Mouse (Mus musculus): ENCODE measurements around the gene Camta1.
A peak's percentile ranks its signal among the peaks of the same experiment; 100 is the strongest.

Gene Camta1

DNA sequence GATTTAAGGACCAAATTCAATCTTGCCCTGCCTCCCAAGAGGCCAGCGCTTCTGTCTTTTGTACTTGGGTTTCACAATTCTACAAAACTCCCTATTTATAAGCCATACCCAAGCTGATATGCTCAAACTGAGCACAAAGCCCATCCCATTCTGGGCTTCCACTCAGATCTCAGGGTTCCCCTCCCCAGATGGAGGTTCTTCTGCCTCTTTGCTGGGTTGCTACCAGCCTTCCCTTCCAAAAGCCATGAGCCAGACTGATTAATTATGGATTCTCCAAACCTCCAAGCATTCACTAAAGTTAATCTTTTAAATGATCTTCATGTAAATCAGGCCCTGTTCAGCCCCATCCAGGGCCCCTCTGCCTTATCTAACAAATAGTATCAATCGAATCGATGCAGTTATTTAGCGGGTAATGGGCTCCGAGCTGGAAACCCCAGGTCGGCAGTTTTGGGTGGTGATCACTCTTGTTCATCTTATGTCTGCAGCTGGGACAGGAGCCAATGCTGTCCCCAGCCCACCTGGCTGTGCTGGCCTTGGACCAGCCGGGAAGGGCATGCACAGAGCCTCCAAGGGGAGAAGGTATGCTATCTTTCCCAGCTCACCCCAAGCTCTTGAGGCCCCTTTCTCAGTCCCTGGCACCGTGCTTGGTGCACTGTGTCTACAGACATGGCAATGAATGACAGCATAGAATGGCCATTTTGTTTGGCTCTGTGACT is 534.5 kb downstream of the Camta1 start:
- no peak for DNase-seq (ENCODE audit: low spot score in 2 of 2)

- no peak for DNase-seq (ENCODE audit: low spot score in 2 of 2)
These were observed 545.2 kb downstream of the Camta1 start for GRCm38 (mm10) chr4:151316428-151316827.

- no peak for DNase-seq (ENCODE audit: low spot score in 2 of 2)
These were observed 546.0 kb downstream of the Camta1 start for GRCm38 (mm10) chr4:151315726-151316125.

DNA sequence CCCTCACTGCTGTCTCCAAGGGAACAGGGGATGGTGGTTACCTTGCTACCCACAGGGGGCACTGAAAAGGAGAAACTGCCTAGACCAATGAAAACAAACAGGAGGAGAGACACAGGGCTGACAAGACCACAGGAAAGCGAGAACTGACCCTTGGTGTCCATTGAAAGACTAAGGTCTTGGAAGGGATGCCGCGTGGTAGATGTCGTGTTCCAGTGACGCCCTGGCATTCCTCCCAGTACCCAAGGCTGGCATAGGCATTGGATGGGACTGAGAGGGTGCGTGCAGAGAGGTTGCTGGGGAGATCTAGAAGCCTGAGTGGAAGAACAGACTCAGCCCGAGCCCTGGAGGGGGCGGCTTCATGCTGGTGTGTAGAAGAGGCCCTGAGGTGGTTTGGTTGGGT is 550.9 kb downstream of the Camta1 start:
- no peak for DNase-seq (ENCODE audit: low spot score in 2 of 2)

DNA sequence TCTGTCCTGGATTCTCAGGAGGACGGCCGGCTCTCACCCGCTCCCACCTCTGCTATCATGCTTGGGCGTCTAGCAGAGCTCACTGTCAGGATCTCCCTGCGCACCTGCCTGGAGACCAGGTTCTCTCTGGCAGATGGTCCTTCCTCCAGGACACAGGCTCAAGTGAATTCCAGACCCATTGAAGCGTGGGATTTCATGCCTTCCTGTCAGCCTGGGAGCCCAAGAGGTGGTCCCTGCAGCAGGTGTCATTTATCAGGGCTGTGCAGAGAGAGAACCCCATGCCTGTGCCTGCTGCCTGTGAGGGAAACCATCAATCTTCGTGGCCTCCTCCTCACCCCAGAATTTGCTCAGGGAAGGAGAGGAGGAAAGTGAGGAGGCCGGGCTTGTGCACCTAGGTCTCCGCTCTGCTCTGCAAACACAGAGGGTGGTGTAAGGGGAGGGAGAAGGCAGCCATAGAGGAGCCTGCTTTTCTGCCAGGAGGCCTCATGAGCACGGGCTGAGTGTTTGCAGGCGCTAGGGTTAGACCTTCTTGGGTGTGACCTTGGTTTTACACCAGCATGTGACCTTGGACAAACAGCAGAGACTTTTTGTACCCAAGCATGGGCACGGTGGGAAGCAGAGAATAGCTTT is 551.5 kb downstream of the Camta1 start:
- DNase-seq (ENCODE audit: low spot score in 2 of 2), result no peak

GRCm38 (mm10) chr4:151306890-151307289 is 554.8 kb downstream of the Camta1 start:
- DNase-seq (ENCODE audit: low spot score in 2 of 2), result no peak

DNA sequence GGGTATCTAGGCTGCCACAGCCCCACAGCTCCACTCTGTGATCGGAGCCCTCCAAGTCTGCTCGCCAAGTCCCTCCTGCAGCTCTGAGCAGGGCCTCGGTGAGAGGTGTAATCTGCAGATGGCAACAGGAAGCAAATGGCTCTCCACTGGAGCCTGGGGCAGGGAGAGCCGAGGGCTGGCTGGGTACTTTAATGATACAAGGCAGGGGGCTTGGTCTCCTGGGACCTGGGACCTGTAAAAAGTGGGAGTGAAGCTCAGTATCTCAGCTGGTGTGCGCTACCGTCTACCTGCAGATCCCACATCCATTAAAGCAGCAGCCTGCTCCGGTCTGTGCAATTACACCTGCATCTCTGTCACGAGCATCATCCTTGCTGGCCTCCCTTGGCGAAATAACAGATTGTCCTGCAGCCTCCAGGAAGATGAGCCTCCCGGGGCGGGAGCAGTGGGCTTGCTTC is 555.3 kb downstream of the Camta1 start:
- DNase-seq (ENCODE audit: low spot score in 2 of 2), result no peak

DNA sequence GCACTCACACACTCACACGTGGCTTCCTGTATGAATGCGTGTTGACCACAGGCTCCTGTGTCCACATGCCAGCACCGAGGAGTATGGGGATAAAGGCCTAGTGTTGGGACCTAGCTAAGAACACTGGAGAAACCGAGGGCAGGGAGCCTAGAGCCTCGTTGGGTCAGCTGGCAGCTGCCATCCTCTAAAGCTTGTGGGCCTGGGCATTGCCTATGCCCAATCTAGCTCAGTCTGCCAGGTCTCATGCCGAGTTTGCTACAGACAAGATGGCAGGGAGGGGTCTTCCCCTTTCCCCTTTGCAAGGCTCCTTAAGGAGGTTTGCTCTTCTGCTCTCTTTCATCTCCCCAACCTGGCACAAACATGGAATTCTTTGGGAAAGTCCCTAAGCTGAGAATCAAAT is 555.9 kb downstream of the Camta1 start:
- DNase-seq (ENCODE audit: low spot score in 2 of 2), result no peak

- no peak for DNase-seq (ENCODE audit: low spot score in 2 of 2)
These were observed 557.7 kb downstream of the Camta1 start for GRCm38 (mm10) chr4:151303931-151304330.

- no peak for DNase-seq (ENCODE audit: low spot score in 2 of 2)
These were observed 558.2 kb downstream of the Camta1 start for GRCm38 (mm10) chr4:151303436-151303835.

- peak in 1 of 2 experiments; percentile 10 for DNase-seq (ENCODE audit: low spot score in 2 of 2)
These were observed 559.2 kb downstream of the Camta1 start for GRCm38 (mm10) chr4:151302195-151303126.

DNA sequence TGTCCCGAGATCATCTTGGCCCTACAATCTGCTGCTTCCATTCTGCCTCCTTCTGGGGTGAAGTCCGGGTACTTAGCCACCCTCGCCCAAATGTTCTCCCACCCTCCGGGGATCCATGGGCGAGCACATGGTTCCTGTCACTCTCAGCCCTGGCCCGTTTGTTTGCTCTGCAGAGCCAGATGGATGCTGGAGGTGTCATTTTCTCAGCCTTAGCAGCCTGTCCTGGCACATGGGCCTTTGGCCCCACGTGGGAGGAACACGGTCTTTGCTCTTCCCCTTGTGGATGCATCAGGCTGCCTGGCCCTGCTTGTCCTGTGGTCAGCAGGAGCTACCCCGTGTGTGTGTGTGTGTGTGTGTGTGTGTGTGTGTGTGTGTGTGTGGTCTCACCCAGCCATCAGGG is 560.3 kb downstream of the Camta1 start:
- no peak for DNase-seq (ENCODE audit: low spot score in 2 of 2)

- no peak for DNase-seq (ENCODE audit: low spot score in 2 of 2)
These were observed 561.0 kb downstream of the Camta1 start for GRCm38 (mm10) chr4:151300706-151301105.

DNA sequence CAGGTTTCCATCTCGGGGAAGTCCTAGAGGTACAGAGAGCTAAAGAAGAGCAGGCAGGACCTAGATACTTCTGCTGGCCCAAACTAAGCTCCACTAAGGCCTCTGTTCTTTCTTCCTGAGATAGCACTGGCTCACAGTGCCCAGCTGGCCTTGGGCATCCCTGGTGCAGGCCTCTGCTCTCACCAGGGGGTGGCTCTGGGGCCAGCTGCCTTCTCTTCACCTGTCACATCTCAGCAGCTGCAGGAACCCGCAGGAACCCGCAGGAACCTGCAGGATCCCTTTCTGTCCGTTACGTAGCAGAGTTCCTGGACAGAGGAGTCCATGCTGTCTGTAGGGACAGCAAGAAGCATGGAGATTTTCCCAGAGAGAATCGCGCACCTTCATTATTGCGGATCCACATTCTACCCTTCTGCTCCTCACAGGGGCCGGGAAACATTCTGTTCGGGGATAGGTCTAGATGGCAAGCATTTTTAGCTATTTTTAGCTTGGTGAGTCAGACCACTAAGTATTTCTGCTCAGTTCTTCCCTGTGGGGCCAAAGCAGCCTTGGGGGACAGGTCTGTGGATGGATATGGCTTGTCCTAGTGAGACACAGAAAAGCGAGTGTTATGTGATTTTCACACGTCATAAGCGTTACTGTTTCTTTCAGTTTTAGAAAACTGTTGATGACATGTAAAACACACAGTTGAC is 566.0 kb downstream of the Camta1 start:
- no peak for DNase-seq (ENCODE audit: low spot score in 2 of 2)

DNA sequence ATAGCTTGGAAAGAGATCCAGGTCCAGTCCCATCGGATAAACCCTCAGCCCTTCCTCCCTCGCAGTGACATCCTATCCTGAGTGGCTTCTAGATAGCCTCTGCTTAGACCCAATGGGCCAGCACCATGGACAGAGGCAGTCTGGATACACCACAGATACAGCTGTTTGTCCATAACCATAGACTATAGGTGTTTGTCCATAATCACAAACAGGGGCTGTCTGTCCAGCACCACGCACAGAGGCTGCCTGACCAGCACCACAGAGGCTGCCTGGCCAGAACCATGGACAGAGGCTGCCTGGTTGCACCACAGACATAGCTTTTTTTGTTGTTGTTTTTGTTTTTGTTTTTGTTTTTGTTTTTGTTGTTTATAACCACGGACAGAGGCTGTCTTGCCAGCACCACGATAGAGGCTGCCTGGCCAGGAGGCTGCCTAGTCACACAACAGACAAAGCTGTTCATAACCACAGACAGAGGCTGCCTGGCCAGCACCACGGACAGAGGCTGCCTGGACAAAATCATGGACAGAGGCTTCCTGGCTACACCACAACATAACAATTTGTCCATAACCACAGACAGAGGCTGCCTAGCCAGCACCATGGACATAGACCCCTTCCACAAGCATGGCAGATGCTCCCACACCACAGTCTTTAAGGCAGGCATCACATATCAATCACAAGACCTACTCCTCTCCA is 572.6 kb downstream of the Camta1 start:
- DNase-seq (ENCODE audit: low spot score in 2 of 2), result no peak

DNA sequence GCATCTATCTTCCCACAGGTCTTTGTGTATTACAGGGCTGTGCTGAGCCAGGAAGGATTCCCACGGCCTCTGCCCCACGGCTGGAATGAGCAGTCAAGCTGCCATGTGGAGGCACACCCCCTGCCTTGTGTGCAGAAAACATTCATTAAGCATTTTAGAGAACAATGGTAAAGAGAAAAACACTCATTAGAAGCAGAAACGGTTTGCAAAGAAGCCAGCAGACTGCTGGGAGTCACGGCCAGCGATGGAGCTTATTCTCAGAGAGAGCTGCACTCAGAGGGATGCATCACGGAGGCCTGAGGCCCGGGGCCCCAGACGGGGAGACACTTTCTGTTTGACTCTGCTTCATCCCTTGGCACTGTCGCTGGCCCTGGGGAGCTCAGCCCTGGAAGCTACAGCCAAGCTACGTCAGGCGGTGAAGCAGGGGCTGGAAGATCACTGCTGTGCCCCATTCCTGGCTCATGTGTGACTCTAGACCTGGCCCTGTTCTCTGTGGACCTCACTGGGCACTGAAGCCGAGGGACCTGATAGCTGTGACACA is 575.7 kb downstream of the Camta1 start:
- no peak for DNase-seq (ENCODE audit: low spot score in 2 of 2)

- DNase-seq (ENCODE audit: low spot score in 2 of 2), result no peak
These were observed 576.2 kb downstream of the Camta1 start for GRCm38 (mm10) chr4:151285432-151285831.

GRCm38 (mm10) chr4:151283092-151283741 is 578.5 kb downstream of the Camta1 start:
- peak in 1 of 2 experiments; percentile 30 for DNase-seq (ENCODE audit: low spot score in 2 of 2)

GRCm38 (mm10) chr4:151282103-151282502 is 579.6 kb downstream of the Camta1 start:
- DNase-seq (ENCODE audit: low spot score in 2 of 2), result no peak

GRCm38 (mm10) chr4:151275292-151275691 is 586.4 kb downstream of the Camta1 start:
- no peak for DNase-seq (ENCODE audit: low spot score in 2 of 2)

All from thymus, postnatal 10 days (tissue).